Mouse (Mus musculus): ENCODE results near the gene Ipmk. TPM values are rescaled to one million over a fixed set of nuclear protein-coding genes. Genes with fewer than 3 reads are reported as not detected.

Gene Ipmk
- 10 to 100 TPM; 15.1 to 20.6 (median 17.4) TPM for total RNA-seq (2022)

DNA sequence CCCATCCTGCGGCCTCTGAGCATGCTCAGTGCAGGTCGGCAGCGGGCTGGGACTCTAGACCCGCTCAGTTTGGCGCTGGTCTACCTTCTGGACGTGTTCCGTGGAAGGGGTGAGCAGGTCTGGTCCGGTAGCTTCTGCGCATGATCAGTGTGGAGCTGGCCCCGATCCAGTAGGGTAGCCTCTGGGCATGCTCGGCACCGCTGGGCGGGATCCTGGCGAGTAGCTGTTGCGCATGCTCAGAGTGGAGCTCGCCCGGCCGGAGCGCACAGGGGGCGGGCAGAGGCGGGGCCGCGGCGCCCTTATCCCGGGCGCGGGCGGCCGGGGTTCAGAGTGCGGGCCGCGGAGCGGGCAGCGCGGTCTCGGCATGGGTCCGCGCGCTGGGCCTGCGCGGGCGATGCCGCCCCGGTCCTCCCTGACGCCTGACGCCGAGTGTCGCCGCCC, at the start of gene Ipmk:
Gene Ipmk (plus strand): TSS at position 255 of the 441 bp plus-strand sequence.
- peak; percentile 100 for DNase-seq (ENCODE audit: low spot score)

DNA sequence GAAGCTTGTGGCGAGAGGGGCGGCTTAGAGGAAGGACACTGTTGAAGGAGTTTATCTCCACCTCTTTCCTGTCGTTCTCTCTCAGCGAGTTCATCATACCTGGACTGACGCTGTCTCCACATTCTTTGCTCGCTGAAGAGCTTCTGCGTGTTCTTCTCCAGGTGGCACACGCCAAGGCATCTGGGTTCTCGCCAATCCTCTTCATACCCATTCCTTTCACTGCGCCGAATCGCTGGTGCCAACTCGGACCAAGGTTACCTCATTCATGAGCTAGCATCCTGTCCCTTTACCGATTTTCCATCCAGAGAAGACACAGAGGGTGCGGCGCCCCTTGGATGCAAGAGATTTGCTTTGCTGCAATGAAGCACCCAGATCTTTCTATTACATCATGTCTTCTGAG, 47.4 kb upstream of the Ipmk start:
- no peak for DNase-seq (ENCODE audit: low spot score)

DNA sequence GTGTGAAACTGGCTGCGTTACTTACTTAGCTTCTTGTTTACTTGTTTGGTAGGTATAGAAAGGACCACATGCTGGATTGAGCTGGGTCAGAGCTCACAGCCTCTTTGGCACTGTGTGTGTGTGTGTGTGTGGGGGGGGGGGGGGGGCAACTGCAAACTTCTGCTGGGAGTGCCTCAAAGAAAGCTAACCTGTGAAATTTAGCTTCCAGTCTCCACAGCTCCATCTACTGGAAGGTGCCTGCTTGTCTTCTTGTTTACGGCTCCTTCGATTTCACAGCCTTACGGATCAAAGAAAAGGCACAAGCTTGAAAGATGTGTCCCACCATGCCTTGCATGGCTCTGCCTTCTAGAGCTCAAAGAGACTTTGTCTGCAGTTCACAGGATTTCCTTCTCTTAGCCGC, 45.1 kb upstream of the Ipmk start:
- DNase-seq (ENCODE audit: low spot score) = no peak

DNA sequence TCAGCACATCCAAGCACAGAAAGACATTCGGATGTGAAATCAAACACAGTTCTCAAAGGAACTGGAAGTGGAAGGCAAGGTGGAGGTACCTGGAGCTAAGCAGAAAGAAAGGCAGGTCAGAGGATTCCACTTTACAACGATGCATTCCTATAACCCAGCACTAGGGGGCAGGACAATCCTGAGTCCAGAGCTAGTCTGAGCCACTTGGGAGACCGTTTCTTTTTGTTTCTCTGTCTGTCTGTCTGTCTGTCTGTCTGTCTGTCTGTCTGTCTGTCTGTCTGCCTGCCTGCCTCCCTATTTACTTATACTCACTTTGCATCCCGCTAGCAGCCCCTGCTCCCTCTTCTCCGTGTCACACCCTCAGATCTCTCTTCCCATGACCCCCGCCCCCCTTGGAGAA, 41.4 kb upstream of the Ipmk start:
- no peak for DNase-seq (ENCODE audit: low spot score)

DNA sequence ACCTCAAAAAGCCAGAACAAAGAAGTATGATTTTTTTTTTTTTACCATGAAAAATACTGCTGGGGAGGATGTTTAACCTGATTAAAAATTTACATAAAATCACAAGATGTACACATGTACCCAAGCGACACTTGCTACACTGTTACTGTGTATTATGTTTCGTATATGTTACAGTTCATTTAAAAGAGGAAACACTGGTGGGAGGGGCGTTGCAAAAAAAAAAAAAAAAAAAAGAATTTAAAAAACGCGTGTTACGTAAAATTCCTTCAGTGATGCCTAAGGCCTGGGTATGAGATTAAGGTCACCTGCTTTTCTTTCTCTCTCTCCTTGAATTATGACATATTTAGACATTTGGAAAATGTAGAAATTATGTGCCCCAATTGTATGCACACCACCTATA, 40.8 kb upstream of the Ipmk start:
- no peak for DNase-seq (ENCODE audit: low spot score)

DNA sequence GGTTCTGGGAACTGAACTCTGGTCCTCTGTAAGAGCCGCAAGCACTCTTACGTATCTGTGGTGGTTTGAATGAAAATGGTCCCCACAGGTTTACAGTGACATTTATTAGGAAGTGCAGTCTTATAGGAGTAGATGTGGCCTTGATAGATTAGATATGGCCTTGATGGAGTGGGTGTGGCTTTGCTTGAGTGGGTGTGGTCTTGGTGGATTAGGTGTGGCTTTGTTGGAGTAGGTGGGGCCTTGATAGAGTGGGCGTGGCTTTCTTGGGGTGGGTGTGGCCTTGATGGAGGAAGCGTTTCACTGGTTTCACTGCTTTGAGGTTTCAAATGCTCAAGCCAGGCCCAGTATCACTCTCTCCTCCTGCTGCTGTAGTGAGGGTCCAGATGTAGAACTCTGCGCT, 39.4 kb upstream of the Ipmk start:
- DNase-seq (ENCODE audit: low spot score) = no peak

DNA sequence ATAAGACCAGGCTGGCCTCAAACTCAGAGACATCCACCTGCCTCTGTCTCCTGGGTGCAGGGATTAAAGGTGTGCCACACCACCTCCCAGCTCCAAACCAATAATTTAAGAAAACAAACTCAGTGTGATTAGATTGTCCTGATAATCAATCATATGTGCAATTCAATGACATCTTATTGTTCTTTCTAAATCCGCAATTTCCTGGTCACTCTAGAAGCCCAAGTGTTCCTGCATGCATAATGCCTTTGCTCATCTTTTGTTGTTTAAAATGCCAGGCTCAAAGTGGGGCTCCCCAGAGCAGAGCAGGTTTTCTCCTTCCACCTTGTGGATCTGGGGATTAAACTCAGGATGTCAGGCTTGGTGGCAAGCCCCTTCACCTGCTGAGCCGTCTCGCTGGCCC, 37.3 kb upstream of the Ipmk start:
- DNase-seq (ENCODE audit: low spot score) = no peak

DNA sequence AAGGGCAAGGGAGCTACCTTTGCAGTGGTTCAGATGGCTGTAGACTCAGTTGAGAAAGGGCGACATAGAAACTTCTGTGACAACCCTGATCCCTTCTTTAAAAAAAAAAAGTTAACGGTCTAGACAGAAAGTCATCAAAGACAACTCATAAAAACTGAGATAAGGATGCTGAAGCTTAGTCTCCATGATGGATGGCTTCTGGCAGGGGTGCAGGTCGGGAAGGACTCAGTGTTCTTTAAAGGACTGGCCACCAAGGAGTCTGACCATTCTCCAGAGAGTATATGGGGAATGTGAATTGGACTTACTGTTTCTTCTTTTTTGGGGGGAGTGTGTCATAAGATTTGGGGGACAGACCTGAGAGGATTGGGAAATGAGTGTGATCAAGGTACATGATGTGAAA, 33.0 kb upstream of the Ipmk start:
- DNase-seq (ENCODE audit: low spot score) = no peak

DNA sequence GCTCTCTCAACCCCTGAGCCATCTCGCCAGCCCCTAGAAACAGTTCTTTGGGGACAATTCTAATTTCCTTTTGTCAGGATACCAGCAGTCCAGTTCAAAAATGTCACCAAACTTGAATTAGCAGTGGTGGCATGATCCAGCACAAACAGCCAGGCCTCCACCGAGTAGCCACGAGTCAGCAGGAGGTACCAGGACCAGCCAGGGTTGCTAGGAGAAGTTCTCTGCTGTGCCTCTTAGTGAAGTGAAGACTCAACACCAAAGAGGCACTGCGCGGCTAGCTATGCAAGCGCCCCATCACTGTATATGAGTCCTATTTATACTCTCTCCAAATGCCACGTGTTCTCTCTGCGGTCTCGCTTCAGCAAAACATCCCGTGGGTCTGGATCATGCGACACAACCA, 31.5 kb upstream of the Ipmk start:
- no peak for DNase-seq (ENCODE audit: low spot score)

DNA sequence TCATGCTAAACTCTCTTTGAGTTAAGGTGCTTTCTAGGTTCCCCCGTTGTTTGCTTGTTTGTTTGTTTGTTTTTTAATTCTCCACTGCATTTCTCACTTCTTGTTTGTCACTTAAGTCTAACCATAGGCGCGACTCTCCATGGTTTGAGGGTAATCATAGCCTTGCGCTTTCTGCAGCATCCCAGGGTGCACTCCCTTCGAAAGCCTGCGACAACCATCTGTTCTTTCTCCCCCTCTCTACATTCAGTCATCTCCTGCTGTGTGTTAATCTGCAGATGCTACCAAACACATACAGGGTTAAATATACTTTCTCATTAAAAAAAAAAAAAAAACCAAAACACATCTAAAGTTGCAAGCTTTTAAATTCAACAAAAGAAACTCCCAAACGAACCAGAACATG, 31.1 kb upstream of the Ipmk start:
- DNase-seq (ENCODE audit: low spot score) = no peak

DNA sequence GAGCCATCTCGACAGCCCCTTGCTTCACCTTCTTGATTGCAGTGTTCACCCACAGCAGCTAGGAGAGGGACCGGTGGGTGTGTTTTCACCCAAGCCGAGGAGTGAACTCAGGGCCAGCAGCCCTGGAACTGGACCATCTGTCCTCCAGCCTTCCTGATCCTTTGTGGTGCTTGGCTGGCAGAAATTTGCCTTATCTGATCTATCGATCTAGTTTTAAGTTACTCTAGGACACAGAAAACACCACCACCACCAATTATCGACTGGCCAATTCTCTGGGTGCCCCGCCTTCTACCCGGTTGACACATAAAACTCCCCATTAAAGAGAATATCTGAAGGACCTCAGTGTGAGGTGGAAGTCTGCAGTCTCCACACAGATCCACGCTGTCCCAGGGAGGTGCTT, 23.9 kb upstream of the Ipmk start:
- DNase-seq (ENCODE audit: low spot score) = no peak

DNA sequence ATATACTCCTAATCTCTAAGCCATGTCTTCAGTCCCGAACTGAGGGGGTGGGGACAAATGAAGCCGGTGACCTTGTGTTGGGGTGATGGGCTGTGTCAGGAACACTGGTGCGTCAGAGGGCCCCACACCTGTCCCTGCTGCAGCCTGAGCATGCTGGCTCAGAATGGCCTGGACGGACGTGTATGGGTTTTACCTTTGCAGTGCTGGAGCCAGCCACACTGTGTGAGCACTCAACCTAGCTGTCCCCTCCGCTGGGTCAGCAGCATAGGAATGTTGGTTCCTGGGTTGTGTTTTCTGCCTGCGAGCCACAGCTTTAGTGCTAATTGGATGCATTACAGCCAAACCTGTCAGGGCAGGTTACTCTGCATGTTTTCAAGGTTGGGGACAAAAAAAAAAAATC, 21.4 kb upstream of the Ipmk start:
- DNase-seq (ENCODE audit: low spot score) = no peak

DNA sequence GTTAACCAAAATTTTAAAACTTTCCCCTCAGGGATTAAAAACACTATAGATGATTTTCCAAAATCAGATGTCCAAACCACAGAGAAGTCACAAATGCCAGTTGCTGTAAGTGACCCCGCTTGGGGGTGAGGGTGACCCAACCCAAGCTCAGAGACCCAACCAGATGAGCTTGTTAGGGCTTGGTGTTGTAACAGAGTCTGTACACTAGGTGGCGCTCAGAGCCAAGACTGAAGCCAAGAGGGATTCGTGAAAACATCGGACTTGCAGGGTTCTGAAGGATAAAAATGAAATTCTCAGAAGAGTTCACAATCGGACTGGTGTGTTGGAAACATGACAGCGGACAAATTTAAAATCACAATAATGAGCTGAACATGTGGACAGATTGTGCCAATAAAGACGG, 20.8 kb upstream of the Ipmk start:
- DNase-seq (ENCODE audit: low spot score) = peak; percentile 60

DNA sequence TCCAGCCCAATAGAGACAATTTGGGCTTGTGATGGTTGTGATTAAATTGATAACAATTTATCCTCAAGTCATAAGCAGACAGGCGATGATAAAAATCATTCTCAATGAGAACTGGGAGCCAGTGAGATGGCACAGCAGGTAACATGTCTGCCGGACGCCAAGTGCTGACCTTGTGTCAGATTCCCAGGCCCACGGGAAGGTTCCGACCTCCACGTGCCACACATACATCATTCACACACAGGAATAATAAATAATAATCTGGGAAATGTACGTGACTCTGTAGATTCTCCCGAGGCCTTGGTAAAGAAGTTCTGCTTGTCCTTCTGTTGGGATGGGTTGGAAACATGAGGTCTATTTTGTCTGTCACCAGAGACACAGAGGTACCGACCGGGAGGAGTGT, 20.2 kb upstream of the Ipmk start:
- DNase-seq (ENCODE audit: low spot score) = no peak

DNA sequence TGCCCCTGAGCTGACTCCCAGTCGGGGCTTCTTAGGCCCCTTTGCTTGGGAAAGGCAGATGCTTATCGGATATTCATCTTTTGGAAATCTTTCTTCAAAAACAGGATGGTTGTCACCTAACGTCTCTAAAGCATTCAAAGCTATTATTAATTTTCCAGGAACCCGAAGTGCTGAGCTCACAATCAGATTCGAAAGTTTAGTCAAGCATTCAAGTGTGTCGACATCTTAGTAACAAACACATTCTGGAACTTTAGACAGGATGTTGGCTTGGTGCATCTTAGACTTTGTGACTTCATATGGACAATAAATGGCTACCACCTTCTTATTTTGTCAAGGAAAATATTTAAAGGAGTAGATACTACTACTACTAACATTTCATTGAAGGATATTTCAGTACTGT, 19.2 kb upstream of the Ipmk start:
- no peak for DNase-seq (ENCODE audit: low spot score)

DNA sequence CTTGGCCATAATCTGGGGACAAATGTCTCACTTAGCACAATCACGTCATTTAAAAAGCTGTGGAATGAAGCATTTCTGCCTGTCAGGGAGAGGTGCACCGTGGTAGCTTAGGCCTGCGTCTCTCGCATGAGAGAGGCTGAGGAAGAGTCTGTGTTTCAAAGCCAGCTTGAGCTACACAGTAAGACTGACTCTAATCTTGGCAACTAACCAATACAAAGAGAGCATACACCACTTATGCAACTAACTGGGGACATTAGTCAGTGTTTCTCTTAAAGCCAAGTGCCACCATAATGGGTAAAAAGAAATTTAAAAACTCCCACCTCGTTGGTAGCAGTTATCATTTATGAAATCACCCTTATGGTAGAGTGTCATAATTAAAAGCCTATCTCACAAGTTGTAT, 18.7 kb upstream of the Ipmk start:
- no peak for DNase-seq (ENCODE audit: low spot score)

DNA sequence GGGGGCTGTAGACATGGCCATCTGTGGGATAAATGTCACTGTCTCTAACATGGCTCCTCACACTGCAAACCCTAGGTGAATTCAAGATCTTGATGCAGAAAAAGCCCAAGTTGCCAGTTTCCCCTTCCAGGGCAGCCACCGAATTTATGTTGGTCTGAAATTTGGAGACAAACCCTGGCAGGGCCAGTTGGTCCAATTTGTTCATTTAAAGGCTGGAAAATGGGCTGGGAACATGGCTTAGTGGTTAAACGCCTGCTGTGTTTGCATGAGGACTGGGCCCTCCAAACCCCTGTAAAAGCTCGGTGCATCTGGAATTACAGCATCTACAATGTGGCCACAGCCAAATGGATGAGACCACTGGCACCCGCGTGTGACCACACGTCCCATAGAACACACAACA, 18.3 kb upstream of the Ipmk start:
- DNase-seq (ENCODE audit: low spot score) = no peak

DNA sequence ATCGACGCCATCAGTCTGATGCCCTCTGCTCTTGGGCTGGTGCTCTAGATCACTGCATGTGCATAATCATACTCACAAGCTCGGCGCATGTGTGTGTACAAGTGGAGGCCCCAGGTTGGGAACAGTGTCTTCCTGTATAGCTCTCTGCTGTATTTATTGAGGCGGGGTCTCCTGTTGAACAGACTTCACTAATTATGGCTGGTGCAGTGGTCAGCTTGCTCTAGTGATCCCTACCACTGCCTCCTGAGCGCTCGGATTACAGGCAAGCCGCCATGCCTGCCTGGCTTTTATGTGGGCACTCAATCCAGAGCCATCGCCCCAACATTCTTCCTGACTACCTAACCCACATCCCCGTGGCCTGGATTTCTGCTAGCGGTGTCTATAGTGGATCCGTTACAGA, 17.5 kb upstream of the Ipmk start:
- DNase-seq (ENCODE audit: low spot score) = no peak

DNA sequence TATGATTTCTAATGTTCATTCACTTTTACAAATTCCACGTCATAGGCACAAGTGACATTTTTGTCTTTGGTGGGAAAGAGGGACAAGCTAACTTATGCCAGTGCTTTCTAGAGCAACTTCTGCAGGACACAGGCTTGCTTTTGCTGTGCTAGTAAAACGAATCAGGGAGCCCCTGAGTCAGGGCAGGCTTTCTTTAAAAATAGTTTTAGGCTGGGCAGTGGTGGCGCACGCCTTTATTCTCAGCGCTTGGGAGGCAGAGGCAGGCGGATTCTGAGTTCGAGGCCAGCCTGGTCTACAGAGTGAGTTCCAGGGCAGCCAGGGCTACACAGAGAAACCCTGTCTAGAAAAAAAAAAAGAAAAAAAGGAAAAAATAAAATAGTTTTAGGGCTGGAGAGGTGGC, 15.7 kb upstream of the Ipmk start:
- DNase-seq (ENCODE audit: low spot score) = no peak

DNA sequence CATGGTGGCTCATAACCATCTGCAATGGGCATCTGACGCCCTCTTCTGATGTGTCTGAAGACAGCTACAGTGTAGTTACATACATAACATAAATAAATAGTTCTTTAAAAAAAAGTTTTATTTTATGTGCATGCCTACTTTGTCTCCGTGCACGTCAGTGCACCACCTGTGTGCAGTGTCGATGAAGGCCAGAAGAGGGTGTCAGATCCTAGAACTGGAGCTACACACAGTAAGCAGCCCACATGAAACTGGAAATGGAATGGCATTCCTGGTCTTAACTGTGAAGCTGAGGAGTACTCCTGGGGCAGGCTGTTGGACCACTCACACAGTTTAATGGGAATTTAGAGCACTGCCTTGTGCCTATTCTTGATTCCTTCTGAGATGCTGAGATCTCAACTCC, 15.2 kb upstream of the Ipmk start:
- no peak for DNase-seq (ENCODE audit: low spot score)

DNA sequence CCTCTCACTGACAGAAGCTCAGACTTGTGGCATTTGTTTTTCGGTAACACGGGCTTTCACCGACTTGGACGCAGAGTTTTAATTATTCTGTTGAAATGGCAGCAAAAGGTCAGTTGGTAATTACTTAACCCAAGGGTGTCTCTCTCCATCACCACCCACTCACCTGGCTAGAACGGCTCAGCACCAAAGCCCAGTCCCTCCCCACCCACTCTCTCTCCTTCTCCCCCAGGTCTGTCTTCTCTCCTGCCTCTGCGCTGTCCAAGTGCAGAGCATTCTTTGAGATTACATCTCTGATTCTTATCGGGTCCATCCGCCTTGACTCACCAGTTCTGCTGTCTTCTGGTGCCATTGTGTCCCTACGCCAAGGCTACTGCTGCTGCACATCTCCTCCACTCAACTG, 14.7 kb upstream of the Ipmk start:
- no peak for DNase-seq (ENCODE audit: low spot score)

DNA sequence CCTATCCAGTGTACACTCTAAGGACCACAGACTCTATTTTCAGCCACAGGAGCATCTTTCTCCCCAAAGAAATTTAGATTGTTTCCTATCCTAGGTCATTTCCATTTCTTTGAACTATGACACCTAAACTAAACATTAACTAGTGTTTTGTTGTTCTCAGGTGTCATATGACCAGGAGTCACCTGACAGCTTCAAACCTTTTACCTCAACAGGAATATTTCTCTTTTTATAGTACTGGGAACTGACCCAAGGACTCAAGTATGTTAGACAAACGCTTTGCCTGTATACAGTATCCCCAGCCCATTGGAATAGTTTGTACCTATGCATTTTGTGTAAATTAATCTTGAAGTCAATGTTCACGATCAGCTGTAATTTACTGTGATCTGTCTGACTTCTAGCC, 9.8 kb upstream of the Ipmk start:
- DNase-seq (ENCODE audit: low spot score) = no peak

DNA sequence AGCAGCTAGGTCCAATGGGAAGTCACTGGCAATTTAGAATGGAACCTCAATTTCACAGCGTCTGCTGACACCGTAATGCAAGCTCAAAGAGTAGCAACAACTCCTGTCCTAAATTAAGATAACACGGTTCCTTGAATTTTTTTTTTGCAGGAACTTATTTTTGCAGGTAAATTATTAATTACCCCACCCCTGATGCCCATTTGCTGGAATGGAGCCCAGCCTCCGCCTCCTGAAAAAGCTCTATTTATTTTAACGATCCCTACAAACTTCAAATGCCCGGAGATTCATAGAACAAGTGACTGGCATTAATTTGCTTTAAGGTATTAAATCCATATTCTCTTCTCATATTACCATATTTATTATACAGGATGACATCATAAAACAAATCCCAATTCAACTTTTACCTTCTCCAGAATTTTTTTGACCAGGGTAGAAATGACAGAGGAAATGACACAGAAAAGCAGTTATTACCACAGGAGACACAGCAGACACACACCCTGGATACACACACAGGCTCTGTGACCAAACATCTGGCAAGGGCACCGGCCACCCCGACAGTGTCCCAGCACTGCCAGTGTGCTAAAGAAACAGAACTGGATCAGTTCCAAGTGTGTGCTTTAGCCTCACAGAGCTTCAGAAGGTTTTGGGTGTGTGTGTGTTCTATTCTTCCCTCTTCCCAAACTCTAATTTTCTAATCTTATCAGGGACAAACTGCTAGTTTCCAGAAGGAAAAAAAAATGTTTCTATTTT, 9.2 kb upstream of the Ipmk start:
- DNase-seq (ENCODE audit: low spot score) = no peak

DNA sequence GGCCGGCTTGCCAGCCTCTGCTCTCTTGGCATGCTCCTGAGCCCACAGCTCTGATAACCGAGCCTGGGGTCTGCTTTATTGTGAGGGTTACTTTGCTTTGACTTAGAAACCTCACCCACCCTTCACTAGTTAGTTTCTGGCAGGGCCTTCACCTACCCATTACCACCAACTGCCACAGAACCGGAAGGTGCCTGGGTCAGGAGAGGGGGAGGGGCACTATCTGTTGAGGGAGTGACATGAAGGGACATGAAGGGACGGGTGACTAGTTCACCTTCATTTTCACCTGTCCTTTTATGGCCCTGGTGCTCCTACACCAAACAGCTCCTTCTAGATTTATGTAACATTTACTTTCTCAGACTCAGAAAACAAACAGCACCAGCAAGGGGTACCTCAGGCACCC, 8.1 kb upstream of the Ipmk start:
- no peak for DNase-seq (ENCODE audit: low spot score)
